Mouse (Mus musculus) C2C12 (cell line): ENCODE data around the gene Neurl1b. TPM values are rescaled to one million over a fixed set of nuclear protein-coding genes. Genes with fewer than 3 reads are reported as not detected.

Experiments used
- H3K27me3 ChIP-seq: one replicate; pipeline ENCODE4 v1.6.1; 2011; ENCODE audit not compliant: control insufficient read depth, insufficient read depth, insufficient read length
- H3K36me3 ChIP-seq: one replicate; pipeline ENCODE4 v1.6.1; 2011; ENCODE audit not compliant: control insufficient read depth, insufficient read depth
- H3K4me3 ChIP-seq: one replicate; pipeline ENCODE4 v1.5.1; 2011; ENCODE audit warnings: mild to moderate bottlenecking, control low read depth; ENCODE audit not compliant: poor library complexity, insufficient read depth, severe bottlenecking
- H3K79me2 ChIP-seq: one replicate; pipeline ENCODE4 v1.6.1; 2011; ENCODE audit not compliant: control insufficient read depth, insufficient read depth
- H3K79me3 ChIP-seq: one replicate; pipeline ENCODE4 v1.6.1; 2011; ENCODE audit warnings: low read depth, control low read depth
- H3ac ChIP-seq: one replicate; pipeline ENCODE3; 2011; ENCODE audit warnings: low read depth; ENCODE audit not compliant: control insufficient read depth, insufficient read length
- CEBPB ChIP-seq: IDR thresholded peaks from one replicate; pipeline ENCODE4 v1.6.1; 2011; ENCODE audit warnings: low read depth, mild to moderate bottlenecking, control low read depth, moderate library complexity
- CTCF ChIP-seq: IDR thresholded peaks from one replicate; pipeline ENCODE4 v1.5.1; 2011; ENCODE audit not compliant: control insufficient read depth, insufficient read depth, insufficient read length
- FOSL1 ChIP-seq: IDR thresholded peaks from one replicate; pipeline ENCODE4 v1.8.0; 2011; ENCODE audit warnings: mild to moderate bottlenecking, low read length; ENCODE audit not compliant: poor library complexity, insufficient read depth, severe bottlenecking
- MAX ChIP-seq: IDR thresholded peaks from one replicate; pipeline ENCODE4 v1.6.1; 2011; ENCODE audit warnings: mild to moderate bottlenecking, control low read depth
- MYOD1 ChIP-seq: IDR thresholded peaks from one replicate; pipeline ENCODE4 v1.6.1; 2011; ENCODE audit warnings: low read depth; ENCODE audit not compliant: control insufficient read depth, insufficient read length
- MYOG ChIP-seq: IDR thresholded peaks from one replicate; pipeline ENCODE4 v1.6.1; 2011; ENCODE audit not compliant: control insufficient read depth, insufficient read length; ENCODE audit errors: extremely low read depth
- USF1 ChIP-seq: IDR thresholded peaks from one replicate; pipeline ENCODE4 v1.6.1; 2011; ENCODE audit warnings: low read depth, mild to moderate bottlenecking, control low read depth, moderate library complexity
- long read RNA-seq, 2 experiments: library from polyadenylated mRNA; unstranded; transcript quantifications; one replicate each; pipeline ENCODE4 v2.0.0; 2019 to 2020
- polyA plus RNA-seq: library from polyadenylated mRNA; unstranded; fragments of >200 nt; fragmentation: generic; extraction: Trizol; gene quantifications from one replicate; pipeline ENCODE4 v1.2.1, GENCODE M21; 2012; ENCODE audit warnings: missing spikeins

Neurl1b gene
- polyA plus RNA-seq: 0.22 TPM
- long read RNA-seq, experiment 1, partial matches to known transcripts: 0 of 2 reads
- long read RNA-seq, experiment 1, other reads (novel, unspliced or antisense): 2 of 2 reads
- long read RNA-seq, experiment 2, partial matches to known transcripts: 0 of 1 reads
- long read RNA-seq, experiment 2, other reads (novel, unspliced or antisense): 1 of 1 reads

DNA sequence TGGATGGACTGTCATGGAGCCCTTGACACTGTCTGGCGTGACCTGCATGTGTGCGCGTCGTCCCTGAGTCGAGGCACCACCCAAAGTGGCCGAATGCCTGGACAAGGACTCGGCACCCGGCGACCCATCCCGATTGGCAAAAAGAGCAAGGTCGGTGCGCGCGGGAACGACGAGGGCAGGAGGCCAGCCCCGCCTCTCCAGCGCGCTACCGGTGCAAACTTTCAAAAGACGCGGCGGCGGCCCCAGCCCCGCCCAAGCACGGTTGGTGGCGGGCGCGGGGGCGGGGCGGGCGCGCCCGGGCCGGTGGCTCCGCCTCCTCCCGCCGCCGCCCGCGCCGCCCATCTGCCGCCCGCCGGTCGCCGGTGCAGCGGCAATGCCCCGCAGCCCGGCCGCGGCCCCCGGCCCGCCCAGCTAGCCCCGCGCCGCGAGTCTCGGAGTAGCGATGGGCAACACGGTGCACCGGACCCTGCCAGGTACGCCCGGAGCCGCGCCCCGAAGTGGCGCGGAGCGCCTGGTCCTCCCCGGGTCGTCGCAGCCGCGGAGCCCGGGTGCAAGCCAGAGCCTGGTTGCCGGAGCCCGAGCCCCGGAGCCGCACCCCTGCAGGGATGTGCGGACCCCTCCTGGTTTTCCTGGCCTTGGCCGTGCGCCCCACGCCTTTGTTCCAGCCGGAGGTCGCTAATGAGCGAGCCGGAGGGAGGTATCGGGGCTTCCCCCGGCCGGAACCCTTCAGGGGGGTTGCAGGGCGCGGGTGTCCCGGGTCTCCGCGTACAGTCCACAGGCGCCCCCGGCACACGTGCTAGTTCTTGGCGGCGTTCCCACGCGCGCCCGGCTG, at the start of gene Neurl1b:
Neurl1b (plus strand) TSS at position 307 of the 832 bp plus-strand sequence.
- peak within 1 kb of the TSS; percentile 32 for H3ac ChIP-seq
- H3K4me3 ChIP-seq: peak within 1 kb of the TSS; percentile 43
- H3K36me3 ChIP-seq: no peaks in the 10 kb centered on the region
- TF ChIP-seq MYOG: no peak
- no peak for TF ChIP-seq FOSL1
- no peak for TF ChIP-seq CEBPB
- TF ChIP-seq MAX: no peak
- TF ChIP-seq USF1: no peak
- no peak for TF ChIP-seq CTCF
- TF ChIP-seq MYOD1: no peak
- H3K79me3 ChIP-seq: no peaks in the 10 kb centered on the region
- peaks cover 79% of the 10 kb centered on the region for H3K27me3 ChIP-seq
- no peaks in the 10 kb centered on the region for H3K79me2 ChIP-seq

DNA sequence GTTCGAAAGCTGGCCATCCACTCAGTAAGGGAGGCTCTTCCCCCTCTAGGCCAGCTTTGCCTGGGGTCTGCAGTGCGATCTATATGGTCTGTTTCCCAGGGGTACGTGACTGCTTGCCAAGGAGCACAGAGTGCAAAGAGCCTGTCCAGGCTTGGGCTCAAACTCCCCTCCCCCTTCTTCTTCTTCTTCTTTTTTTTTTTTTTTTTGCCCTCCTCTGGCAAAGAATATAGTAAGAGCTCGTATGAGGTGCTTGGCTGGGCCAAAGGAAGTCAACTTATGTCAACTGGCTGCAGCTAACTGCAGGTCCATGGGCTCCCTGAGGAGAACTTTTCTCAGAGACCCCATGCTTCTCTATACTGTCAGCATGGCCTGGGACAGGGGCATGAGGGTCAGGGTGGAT, 47.8 kb upstream of the Neurl1b start:
- Histone ChIP-seq H3ac (no peak overlapping the region), H3K4me3 (no peak overlapping the region), H3K79me2 (no peaks in the 10 kb centered on the region), H3K27me3 (peaks cover 53% of the 10 kb centered on the region), H3K79me3 (no peaks in the 10 kb centered on the region), H3K36me3 (no peaks in the 10 kb centered on the region)
- TF ChIP-seq FOSL1 (no peak), MYOG (no peak), MYOD1 (no peak), MAX (no peak)

DNA sequence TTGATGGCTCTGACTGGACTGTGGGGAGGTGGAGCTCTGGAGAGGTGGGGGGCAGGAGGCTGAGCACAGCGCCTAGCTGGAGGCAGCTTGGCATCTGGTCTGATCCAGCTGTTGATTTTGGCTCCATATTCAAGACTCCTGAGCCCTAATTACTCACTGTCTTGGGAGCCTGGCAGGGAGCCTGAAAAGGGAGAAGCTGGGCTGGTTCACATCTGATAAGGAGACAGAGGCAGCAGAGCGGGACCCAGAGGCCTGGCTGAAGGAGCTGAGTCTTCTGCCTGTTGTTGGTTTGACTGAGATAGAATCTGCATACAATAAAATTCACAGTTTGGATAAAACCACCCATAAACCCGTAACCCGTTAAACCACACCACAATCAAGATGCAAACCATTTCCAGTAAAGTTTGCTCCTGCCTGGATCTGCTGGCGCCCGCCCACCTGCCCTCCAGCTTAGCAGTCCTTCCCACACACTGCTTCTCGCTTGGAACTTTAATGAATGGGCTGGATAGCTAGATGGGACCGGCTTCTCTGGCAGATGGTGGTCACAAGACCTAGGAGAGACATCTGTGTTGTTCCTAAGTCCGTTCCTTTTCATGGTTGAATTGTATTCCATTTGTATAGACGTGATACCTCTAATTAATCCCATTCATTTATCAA, 46.2 kb upstream of the Neurl1b start:
- H3K27me3 ChIP-seq: peaks cover 64% of the 10 kb centered on the region
- TF ChIP-seq CEBPB: no peak
- TF ChIP-seq MYOD1: peak; percentile 26

DNA sequence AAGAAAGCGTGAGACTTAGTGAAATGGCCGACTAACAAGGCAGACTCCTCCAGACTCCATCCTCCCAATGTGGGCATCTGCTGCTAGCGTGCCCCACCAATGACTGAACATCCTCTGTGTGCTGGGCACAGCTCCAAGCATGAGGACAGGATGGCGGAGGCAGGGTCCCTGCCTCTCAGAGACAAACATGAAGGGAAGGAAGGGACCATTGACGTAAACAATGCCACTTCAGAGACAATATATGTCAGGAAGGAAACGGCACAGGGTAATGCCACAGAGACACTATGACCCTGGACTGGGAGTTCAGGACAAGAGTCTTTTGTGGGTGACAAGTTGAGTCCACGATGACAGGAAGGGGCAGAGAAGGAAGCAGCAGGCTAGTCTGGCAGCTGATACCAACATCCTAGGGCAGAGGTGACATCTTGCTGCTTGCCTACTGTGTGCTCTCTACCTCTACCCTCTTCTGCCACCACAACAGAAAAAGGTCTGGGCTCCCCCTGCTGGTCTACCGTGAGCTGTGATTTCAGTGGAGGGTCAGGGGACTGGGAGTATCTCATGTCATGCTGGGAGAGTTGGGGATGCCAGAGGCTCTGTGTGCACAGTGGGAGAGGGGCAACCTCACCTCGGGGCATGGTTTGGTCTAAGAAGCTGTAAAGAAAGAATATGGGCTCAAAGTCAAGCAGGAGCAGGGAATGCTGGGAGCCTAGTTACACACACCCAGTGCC, 43.9 kb upstream of the Neurl1b start:
- H3K4me3 ChIP-seq: no peak overlapping the region
- H3ac ChIP-seq: no peak overlapping the region
- peaks cover 60% of the 10 kb centered on the region for H3K27me3 ChIP-seq
- H3K79me3 ChIP-seq: no peaks in the 10 kb centered on the region
- no peaks in the 10 kb centered on the region for H3K79me2 ChIP-seq
- TF ChIP-seq CTCF (peak; percentile 16), MAX (no peak)
- H3K36me3 ChIP-seq: no peaks in the 10 kb centered on the region

More for the DNA sequence above, 46.2 kb upstream of the Neurl1b start:
- H3K4me3 ChIP-seq: no peak overlapping the region
- no peak overlapping the region for H3ac ChIP-seq
- no peaks in the 10 kb centered on the region for H3K79me2 ChIP-seq
- no peaks in the 10 kb centered on the region for H3K79me3 ChIP-seq
- no peaks in the 10 kb centered on the region for H3K36me3 ChIP-seq

DNA sequence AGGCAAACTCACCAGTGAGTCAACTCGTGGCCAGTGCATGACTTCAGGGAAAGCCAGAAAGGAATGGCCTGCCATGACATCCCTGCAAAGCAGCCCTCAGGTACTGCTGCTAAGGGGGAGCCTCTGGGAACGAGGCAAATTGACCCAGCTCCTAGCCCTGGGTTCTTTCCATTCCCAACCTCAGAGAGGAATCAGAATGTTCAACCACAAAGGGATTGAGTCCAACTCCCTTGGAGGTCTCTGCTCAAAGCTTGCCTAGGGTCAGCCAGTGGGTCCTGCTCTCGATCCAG, 43.4 kb upstream of the Neurl1b start:
- Histone ChIP-seq H3K79me2 (no peaks in the 10 kb centered on the region), H3ac (no peak overlapping the region), H3K4me3 (no peak overlapping the region), H3K27me3 (peaks cover 58% of the 10 kb centered on the region), H3K36me3 (no peaks in the 10 kb centered on the region), H3K79me3 (no peaks in the 10 kb centered on the region)
- TF ChIP-seq MYOD1 (no peak), CEBPB (no peak), MAX (no peak), MYOG (no peak), USF1 (no peak), CTCF (no peak), FOSL1 (no peak)

DNA sequence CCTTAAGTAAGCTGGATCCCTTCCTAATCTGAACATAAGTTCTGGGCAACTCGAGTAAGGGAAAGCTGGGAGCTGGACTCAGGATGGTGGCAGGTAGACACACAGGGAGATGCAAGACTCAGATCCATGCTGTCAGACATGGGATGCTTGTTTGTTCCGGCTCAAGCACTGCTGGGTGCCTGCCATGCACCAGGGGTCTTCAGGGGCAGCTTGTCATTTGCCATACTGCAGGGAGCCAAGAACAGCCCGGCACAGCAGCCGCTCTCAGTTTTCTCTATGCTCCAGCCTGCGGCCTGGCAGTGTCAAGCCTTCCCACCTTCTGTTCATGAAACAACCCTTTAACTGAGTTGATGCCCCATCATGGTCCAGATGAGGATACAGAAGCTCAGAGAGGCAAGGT, 41.4 kb upstream of the Neurl1b start:
- no peak overlapping the region for H3ac ChIP-seq
- H3K4me3 ChIP-seq: no peak overlapping the region
- no peaks in the 10 kb centered on the region for H3K79me2 ChIP-seq
- H3K79me3 ChIP-seq: no peaks in the 10 kb centered on the region
- TF ChIP-seq MYOD1: no peak
- TF ChIP-seq CEBPB: no peak
- no peak for TF ChIP-seq CTCF
- TF ChIP-seq MYOG: no peak
- TF ChIP-seq USF1: no peak
- peaks cover 65% of the 10 kb centered on the region for H3K27me3 ChIP-seq
- no peaks in the 10 kb centered on the region for H3K36me3 ChIP-seq
